Comparison of ENCODE assay signal across 18 mouse cellular contexts in the genomic region with DNA sequence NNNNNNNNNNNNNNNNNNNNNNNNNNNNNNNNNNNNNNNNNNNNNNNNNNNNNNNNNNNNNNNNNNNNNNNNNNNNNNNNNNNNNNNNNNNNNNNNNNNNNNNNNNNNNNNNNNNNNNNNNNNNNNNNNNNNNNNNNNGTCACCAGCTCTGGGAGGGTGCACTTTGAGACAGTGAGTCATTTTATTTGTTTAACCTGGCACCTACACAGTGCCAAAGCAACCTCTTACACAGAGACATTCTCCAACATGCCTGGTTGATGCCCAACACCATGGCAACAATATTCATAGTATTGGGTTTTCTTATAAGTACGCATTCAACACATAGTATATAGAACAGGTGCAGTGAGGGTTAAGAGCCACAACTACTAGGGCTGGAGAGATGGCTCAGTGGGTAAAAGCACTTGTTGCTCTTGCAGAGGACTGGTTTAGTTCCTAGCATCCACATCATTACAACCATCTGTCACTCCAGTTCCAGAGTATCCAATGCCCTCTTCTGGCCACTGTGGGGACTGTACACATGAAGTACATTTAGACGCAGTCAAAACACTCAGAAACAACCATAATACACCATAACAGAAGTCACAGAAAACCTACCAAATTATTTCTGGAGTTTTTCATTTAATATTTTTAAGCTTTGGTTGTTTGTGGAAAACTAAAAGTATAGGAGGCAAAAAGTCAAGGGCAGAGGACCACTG.
A peak's percentile ranks its signal among the peaks of the same experiment; 100 is the strongest.
DNase-seq lines count a peak whose midpoint lies in the region; ATAC-seq and TF ChIP-seq lines count a peak whose summit lies in the region.
"Had no signal": no experiment of that assay in that cellular context is flagged by ENCODE, and none has a peak within 500 bp of the region (broad histone marks: within the 10 kb centered on the region; RNA-seq: fewer than 3 reads in every experiment).

No protein-coding gene starts in this region.

- TF ChIP-seq RAD21 in MEL (IDR thresholded peaks at IDR 0.05; ENCODE audit: low read depth, low read length), result peak; percentile 52

- H3K27ac ChIP-seq in forebrain, postnatal 0 days (ENCODE audit: low read depth, low read length), result no peak overlapping the region
- no peak overlapping the region for H3K27ac ChIP-seq in forebrain, embryonic 13.5 days
- no peak overlapping the region for H3K27ac ChIP-seq in left cerebral cortex, adult 2 months
- no peak overlapping the region for H3K27ac ChIP-seq in MEL (ENCODE audit: control insufficient read depth, low read depth, low read length)
- H3K27ac ChIP-seq: embryonic facial prominence, embryonic 12.5 days; forebrain, embryonic 10.5 days; limb, embryonic 13.5 days; macrophage; midbrain, embryonic 15.5 days had no signal

- no peak for ATAC-seq in forebrain, postnatal 0 days
- ATAC-seq in forebrain, embryonic 13.5 days, result no peak
- ATAC-seq in erythroid progenitor cell, adult 5-6 weeks (replicated peaks; ENCODE audit: low FRiP score, poor library complexity, severe bottlenecking), result no peak
- ATAC-seq: midbrain, embryonic 15.5 days had no signal

- no peaks in the 10 kb centered on the region for H3K27me3 ChIP-seq in forebrain, postnatal 0 days (ENCODE audit: insufficient read depth, low read length)
- H3K27me3 ChIP-seq in forebrain, embryonic 13.5 days, result 0 out of 2 replicates have a peak, but pooled peaks cover 2% of the 10 kb centered on the region
- no peaks in the 10 kb centered on the region for H3K27me3 ChIP-seq in MEL (ENCODE audit: control insufficient read depth in 1 of 2, insufficient read depth in 2 of 2, low read length in 2 of 2)
- H3K27me3 ChIP-seq: embryonic facial prominence, embryonic 12.5 days; limb, embryonic 13.5 days; midbrain, embryonic 15.5 days had no signal

- H3K79me2 ChIP-seq in MEL (ENCODE audit: control insufficient read depth, insufficient read depth, low read length, poor library complexity), result no peaks in the 10 kb centered on the region

- no peak for TF ChIP-seq POLR2A in MEL (IDR thresholded peaks at IDR 0.05; ENCODE audit: control insufficient read depth in 1 of 2, insufficient read depth in 1 of 2, low read depth in 1 of 2, low read length in 2 of 2, poor library complexity in 1 of 2)

- DNase-seq in forebrain, postnatal 0 days, result no peak
- no peak for DNase-seq in left cerebral cortex, adult 2 months (ENCODE audit: extremely low spot score in 1 of 2, low spot score in 2 of 2)
- DNase-seq in left cerebral cortex, adult 18-20 months (ENCODE audit: low spot score in 2 of 2), result no peak
- peak; percentile 33 for DNase-seq in 3T3-L1 (ENCODE audit: low read depth, low spot score)
- peak; percentile 25 for DNase-seq in MEL (ENCODE audit: low read depth, low spot score)
- no peak for DNase-seq in heart, postnatal 14 days
- DNase-seq: adrenal gland, adult 2 months; cerebellum, postnatal 25 days; heart, adult 18-20 months; heart, postnatal 36 days; kidney, postnatal 36 days had no signal

- peak; percentile 28; the same call in 1 of the 2 replicates for TF ChIP-seq CTCF in forebrain, postnatal 0 days (IDR thresholded peaks at IDR 0.05; ENCODE audit: low read depth)
- peak; percentile 22 for TF ChIP-seq CTCF in left cerebral cortex, adult 2 months (IDR thresholded peaks at IDR 0.05)
- peak; percentile 15 to 57 (median 36); a peak in 3 of 6 replicates for TF ChIP-seq CTCF in MEL (IDR thresholded peaks at IDR 0.05 in 2 of 3, conservative IDR thresholded peaks at IDR 0.05 in 1 of 3; ENCODE audit: control insufficient read depth in 1 of 3, insufficient read depth in 1 of 3, low read depth in 2 of 3, low read length in 3 of 3, poor library complexity in 1 of 3, severe bottlenecking in 1 of 3)

- H3K4me3 ChIP-seq in forebrain, postnatal 0 days (ENCODE audit: low read depth, low read length), result no peak overlapping the region
- H3K4me3 ChIP-seq in forebrain, embryonic 13.5 days, result no peak overlapping the region
- no peak overlapping the region for H3K4me3 ChIP-seq in left cerebral cortex, adult 2 months
- no peak overlapping the region for H3K4me3 ChIP-seq in MEL (ENCODE audit: control insufficient read depth in 1 of 2, insufficient read depth in 1 of 2, low read depth in 2 of 2, low read length in 2 of 2)
- H3K4me3 ChIP-seq: embryonic facial prominence, embryonic 12.5 days; forebrain, embryonic 10.5 days; limb, embryonic 13.5 days; midbrain, embryonic 15.5 days had no signal

- H3K9ac ChIP-seq in forebrain, postnatal 0 days, result no peak overlapping the region
- H3K9ac ChIP-seq in forebrain, embryonic 13.5 days, result no peak overlapping the region
- no peak overlapping the region for H3K9ac ChIP-seq in MEL (ENCODE audit: control insufficient read depth, low read depth, low read length, poor library complexity, severe bottlenecking)
- H3K9ac ChIP-seq: embryonic facial prominence, embryonic 12.5 days; limb, embryonic 13.5 days; midbrain, embryonic 15.5 days had no signal

- no peaks in the 10 kb centered on the region for H3K9me3 ChIP-seq in forebrain, postnatal 0 days (ENCODE audit: low read length)
- H3K9me3 ChIP-seq in forebrain, embryonic 13.5 days (replicated peaks), result no peaks in the 10 kb centered on the region
- no peaks in the 10 kb centered on the region for H3K9me3 ChIP-seq in MEL (replicated peaks; ENCODE audit: insufficient read depth, low read length)
- H3K9me3 ChIP-seq: embryonic facial prominence, embryonic 12.5 days; forebrain, embryonic 10.5 days; limb, embryonic 13.5 days; midbrain, embryonic 15.5 days had no signal

- WGBS in forebrain, postnatal 0 days, result 94% methylated on average over 2 of the region's 2 CpGs
- WGBS in forebrain, embryonic 13.5 days, result 88% methylated on average over 2 of the region's 2 CpGs

- no peak for TF ChIP-seq EP300 in MEL (IDR thresholded peaks at IDR 0.05; ENCODE audit: low read depth in 1 of 2, low read length in 2 of 2)

- intact Hi-C loops in left cerebral cortex, adult 2 months (cut with DNase I), result no loop called here
- intact Hi-C loops in heart, postnatal 14 days (cut with DNase I), result no loop called here

- no peak overlapping the region for H3K4me2 ChIP-seq in forebrain, postnatal 0 days (ENCODE audit: low read depth)
- H3K4me2 ChIP-seq in forebrain, embryonic 13.5 days, result no peak overlapping the region
- H3K4me2 ChIP-seq: embryonic facial prominence, embryonic 12.5 days; limb, embryonic 13.5 days; midbrain, embryonic 15.5 days had no signal

- no peaks in the 10 kb centered on the region for H3K4me1 ChIP-seq in forebrain, postnatal 0 days (ENCODE audit: insufficient read depth)
- peaks cover 2% of the 10 kb centered on the region; the same call in 1 of the 2 replicates for H3K4me1 ChIP-seq in forebrain, embryonic 13.5 days
- H3K4me1 ChIP-seq in MEL (ENCODE audit: control insufficient read depth in 1 of 2, insufficient read depth in 2 of 2, low read length in 2 of 2), result no peaks in the 10 kb centered on the region
- H3K4me1 ChIP-seq: embryonic facial prominence, embryonic 12.5 days; forebrain, embryonic 10.5 days; limb, embryonic 13.5 days had no signal

- no peaks in the 10 kb centered on the region for H3K36me3 ChIP-seq in forebrain, postnatal 0 days (ENCODE audit: insufficient read depth)
- H3K36me3 ChIP-seq in forebrain, embryonic 13.5 days (ENCODE audit: poor library complexity, severe bottlenecking), result no peaks in the 10 kb centered on the region
- H3K36me3 ChIP-seq in MEL (ENCODE audit: control insufficient read depth in 1 of 2, insufficient read depth in 2 of 2, low read length in 2 of 2), result no peaks in the 10 kb centered on the region
- H3K36me3 ChIP-seq: embryonic facial prominence, embryonic 12.5 days; forebrain, embryonic 10.5 days; limb, embryonic 13.5 days; midbrain, embryonic 15.5 days had no signal

TF ChIP-seq in MEL, 35 proteins besides CTCF, POLR2A, EP300 and RAD21:
- peak; percentile 31; the same call in 1 of the 2 replicates for TF ChIP-seq SMC3 (IDR thresholded peaks at IDR 0.05; ENCODE audit: low read depth, low read length)
- no peak for TF ChIP-seq GABPA (IDR thresholded peaks at IDR 0.05; ENCODE audit: low read depth, low read length)

Comparison
In these comparisons a context has a peak if more than half of its experiments do, and no peak if none do; other contexts are left out.
1. DNase-seq: peak in 3T3-L1 (single experiment) and MEL (single experiment); none in forebrain, postnatal 0 days (single experiment), left cerebral cortex, adult 2 months (0 of 2), left cerebral cortex, adult 18-20 months (0 of 2) and heart, postnatal 14 days (0 of 2).
2. Peak in every context shown above with its lines, with median percentiles within 50 percentile points of each other: CTCF ChIP-seq.